Mouse (Mus musculus) liver, embryonic 16.5 days (tissue): ENCODE results near the gene Maats1. TPM values are rescaled to one million over a fixed set of nuclear protein-coding genes. Genes with fewer than 3 reads are reported as not detected.

Source experiments
- ATAC-seq: fragments of 200-750 bp; cut with Nextera tagmentation; 2 replicates; pipeline ENCODE4 v1.8.0; 2017; ENCODE audit warnings: low read depth, mild to moderate bottlenecking, moderate number of reproducible peaks, moderate library complexity
- H3K27ac ChIP-seq: fragments of 300-500 bp; sonication (generic); 2 replicates; pipeline ENCODE4 v1.5.1; 2014; ENCODE audit warnings: mild to moderate bottlenecking, low read length
- H3K27me3 ChIP-seq: fragments of 300-500 bp; sonication (generic); 2 replicates; pipeline ENCODE4 v1.6.1; 2014; ENCODE audit warnings: low read depth, low read length, mixed read lengths; ENCODE audit not compliant: control insufficient read depth, insufficient read depth
- H3K36me3 ChIP-seq: fragments of 300-500 bp; sonication (generic); 2 replicates; pipeline ENCODE4 v1.6.1; 2014; ENCODE audit warnings: mild to moderate bottlenecking; ENCODE audit not compliant: control insufficient read depth, insufficient read depth
- H3K4me1 ChIP-seq: fragments of 300-500 bp; sonication (generic); 2 replicates; pipeline ENCODE4 v1.6.1; 2014; ENCODE audit warnings: low read depth, low read length, mixed read lengths; ENCODE audit not compliant: control insufficient read depth
- H3K4me2 ChIP-seq: fragments of 300-500 bp; sonication (generic); 2 replicates; pipeline ENCODE4 v1.6.1; 2014; ENCODE audit warnings: low read depth, low read length, mixed read lengths
- H3K4me3 ChIP-seq: fragments of 300-500 bp; sonication (generic); 2 replicates; pipeline ENCODE4 v1.5.1; 2014; ENCODE audit warnings: low read depth, mild to moderate bottlenecking, low read length
- H3K9ac ChIP-seq: fragments of 300-500 bp; sonication (generic); 2 replicates; pipeline ENCODE4 v1.6.1; 2014; ENCODE audit warnings: low read depth, low read length
- H3K9me3 ChIP-seq: fragments of 300-500 bp; sonication (generic); replicated peaks from 2 replicates; pipeline ENCODE4 v1.6.1; 2016; ENCODE audit warnings: low read length; ENCODE audit not compliant: control insufficient read depth
- WGBS: fragments of 180-500 bp; shearing (Covaris S2); extraction: QIAGEN DNeasy Blood & Tissue Kit; methylation state at CpG from one replicate; pipeline ENCODE4 v1.1.7; 2014; ENCODE audit not compliant: insufficient replicate concordance; 5-methylcytosine and 5-hydroxymethylcytosine counted together
- polyA plus RNA-seq: library from polyadenylated mRNA; unstranded; fragments of >200 nt; fragmentation: Nextera tagmentation; extraction: Ambion mirVana; gene quantifications from 2 replicates; pipeline ENCODE4 v1.2.1, GENCODE M21; 2015

The Maats1 gene
- polyA plus RNA-seq, 1 experiment from 2014 or later: 0.06 TPM

DNA sequence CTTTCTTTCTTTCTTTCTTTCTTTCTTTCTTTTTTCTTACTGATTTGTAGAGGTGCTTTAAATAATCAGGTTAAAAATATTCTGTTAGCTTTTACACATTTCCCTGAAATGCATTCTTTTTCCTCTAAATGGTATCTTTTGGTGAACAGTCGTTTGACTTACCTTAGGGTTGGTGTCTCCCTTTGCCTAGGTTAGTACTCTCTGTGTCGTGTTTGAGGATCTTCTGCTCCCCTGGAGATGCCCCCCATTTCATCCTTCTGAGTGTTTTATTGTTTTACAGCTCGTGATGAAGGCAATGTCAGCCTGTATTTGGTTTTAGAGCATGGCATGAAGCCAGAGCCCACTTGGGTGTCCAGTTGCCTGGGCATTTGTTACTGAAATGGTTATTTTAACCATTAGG lies 37.5 kb upstream of the Maats1 start:
- no peaks in the 10 kb centered on the region for H3K27me3 ChIP-seq
- H3K27ac ChIP-seq: no peak overlapping the region
- no peak overlapping the region for H3K4me3 ChIP-seq
- H3K4me1 ChIP-seq: peaks cover 55% of the 10 kb centered on the region
- no peak overlapping the region for H3K9ac ChIP-seq
- 43% methylated on average over 3 of the region's 3 CpGs for WGBS
- no peak overlapping the region for H3K4me2 ChIP-seq
- peaks cover 11% of the 10 kb centered on the region for H3K36me3 ChIP-seq
- no peak for ATAC-seq
- H3K9me3 ChIP-seq: no peaks in the 10 kb centered on the region

DNA sequence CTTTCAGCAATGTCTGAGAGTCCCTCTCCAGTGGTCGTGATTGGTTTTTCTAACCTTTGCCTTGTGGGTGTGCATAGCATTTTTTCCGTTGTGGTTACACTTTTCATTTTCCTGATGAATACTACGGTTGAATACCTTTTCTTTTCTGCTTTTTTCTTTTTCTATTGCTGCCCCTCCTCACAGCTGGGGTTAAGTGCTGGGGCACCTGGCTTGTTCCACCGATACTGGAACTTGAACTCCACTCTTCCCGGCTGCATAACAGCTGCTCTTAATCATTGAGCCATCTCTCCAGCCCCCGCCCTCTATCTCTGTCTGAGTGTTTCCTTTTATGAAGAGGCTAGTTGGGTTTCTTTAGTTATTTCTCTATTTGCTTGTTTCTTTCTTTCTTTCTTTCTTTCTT lies 37.1 kb upstream of the Maats1 start:
- no peak for ATAC-seq
- peaks cover 11% of the 10 kb centered on the region for H3K36me3 ChIP-seq
- H3K4me1 ChIP-seq: peaks cover 55% of the 10 kb centered on the region
- no peak overlapping the region for H3K4me3 ChIP-seq
- no peak overlapping the region for H3K27ac ChIP-seq
- no peak overlapping the region for H3K9ac ChIP-seq
- H3K27me3 ChIP-seq: no peaks in the 10 kb centered on the region
- no peaks in the 10 kb centered on the region for H3K9me3 ChIP-seq
- H3K4me2 ChIP-seq: no peak overlapping the region
- 20% methylated on average over 6 of the region's 6 CpGs for WGBS

DNA sequence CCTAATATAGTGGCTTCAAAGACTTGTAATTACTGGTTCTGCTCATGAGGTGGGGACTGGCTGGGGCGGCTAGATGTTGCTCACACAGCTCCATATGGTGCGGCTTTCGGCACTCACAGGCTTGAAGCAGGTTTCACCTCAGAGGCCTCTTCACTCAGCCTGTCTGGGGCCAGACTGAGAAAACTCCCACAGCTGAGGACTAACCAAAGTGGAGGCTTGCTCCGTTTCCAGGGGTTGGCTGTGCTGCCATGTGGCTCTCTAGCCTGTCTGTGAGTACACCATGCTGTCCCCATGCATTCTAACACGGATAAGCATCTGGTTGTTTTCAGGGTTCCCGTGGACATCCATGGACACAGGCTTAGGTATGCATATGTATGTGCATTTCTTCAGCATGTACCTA lies 36.6 kb upstream of the Maats1 start:
- 82% methylated on average over 6 of the region's 6 CpGs for WGBS
- Histone ChIP-seq H3K36me3 (peaks cover 11% of the 10 kb centered on the region), H3K4me1 (peaks cover 55% of the 10 kb centered on the region), H3K9ac (no peak overlapping the region), H3K4me2 (no peak overlapping the region), H3K27me3 (no peaks in the 10 kb centered on the region), H3K27ac (no peak overlapping the region), H3K9me3 (no peaks in the 10 kb centered on the region), H3K4me3 (no peak overlapping the region)
- no peak for ATAC-seq

DNA sequence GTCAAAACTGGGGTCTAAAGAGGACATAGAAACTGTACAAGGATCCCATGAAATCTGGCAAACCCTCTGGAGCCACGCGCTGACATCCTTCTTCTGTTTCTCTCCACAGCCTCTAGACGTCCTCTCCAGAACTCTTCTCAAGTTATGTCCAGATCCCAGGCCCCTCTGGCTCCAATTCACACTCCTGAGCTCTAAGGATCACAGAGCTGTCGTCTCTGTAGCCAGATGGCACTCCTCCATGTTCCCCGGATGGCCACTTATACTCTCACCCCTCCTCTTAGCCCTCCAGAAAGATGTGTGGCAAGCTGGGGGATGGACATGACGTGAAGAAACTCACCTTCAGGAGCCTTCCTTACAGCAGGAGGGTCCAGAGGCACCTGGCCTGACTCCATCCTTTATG lies 35.6 kb upstream of the Maats1 start:
- WGBS: 85% methylated on average over 6 of the region's 6 CpGs
- Histone ChIP-seq H3K4me2 (no peak overlapping the region), H3K9ac (no peak overlapping the region), H3K4me1 (peaks cover 57% of the 10 kb centered on the region), H3K27me3 (no peaks in the 10 kb centered on the region), H3K9me3 (no peaks in the 10 kb centered on the region), H3K4me3 (no peak overlapping the region), H3K36me3 (peaks cover 11% of the 10 kb centered on the region), H3K27ac (no peak overlapping the region)
- no peak for ATAC-seq

DNA sequence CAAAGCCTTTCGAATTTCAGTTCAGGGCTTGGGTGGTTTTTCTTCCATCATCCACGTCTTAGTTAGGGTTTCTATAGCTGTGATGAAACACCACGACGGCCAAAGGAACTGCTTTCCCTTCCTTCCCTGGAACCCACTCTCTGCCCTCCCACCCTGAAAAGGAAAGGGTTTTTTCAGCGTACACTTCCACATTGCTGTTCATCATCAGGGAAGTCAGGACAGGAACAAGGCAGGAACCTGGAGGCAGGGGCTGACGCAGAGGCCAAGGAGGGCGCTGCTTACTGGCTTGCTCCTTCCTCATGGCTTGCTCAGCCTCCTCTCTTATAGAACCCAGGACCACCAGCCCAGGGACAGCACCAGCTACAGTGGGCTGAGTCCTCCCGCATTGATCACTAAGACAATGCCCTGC lies 34.9 kb upstream of the Maats1 start:
- Histone ChIP-seq H3K27ac (peak overlapping the region; percentile 47), H3K4me1 (peaks cover 55% of the 10 kb centered on the region)
- ATAC-seq: no peak

DNA sequence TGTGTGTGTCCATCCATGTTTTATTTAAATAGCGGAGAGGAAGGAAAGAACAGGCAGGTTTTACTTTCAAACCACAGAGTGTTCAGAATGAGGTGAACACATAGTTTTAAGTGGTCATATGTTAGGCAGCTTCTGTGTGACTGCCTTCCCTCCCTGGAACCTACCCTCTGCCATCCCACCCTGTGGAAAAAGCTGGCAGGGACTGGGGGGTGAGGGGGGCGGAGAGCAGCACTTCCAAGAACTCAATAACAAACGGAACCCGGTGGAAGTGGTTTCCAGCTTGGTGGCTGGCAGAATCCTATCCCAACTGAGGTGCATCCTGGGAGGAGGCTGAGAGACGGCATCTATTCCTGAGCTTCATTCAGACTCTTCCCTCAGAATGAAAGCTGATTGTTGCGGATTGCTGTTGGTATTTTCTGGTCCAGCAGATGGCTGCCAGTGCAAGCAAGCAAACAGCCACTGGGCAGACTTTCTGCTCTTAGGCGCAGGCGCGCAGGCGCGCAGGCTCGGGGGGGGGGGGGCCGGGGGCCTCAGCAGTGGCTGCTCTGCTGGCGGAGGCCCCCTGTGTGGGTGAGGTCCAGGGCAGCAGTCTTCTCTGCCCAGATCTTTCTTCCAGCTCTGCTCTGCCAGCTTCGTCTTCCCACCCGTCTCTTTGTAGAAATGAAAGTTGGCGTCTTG lies 34.4 kb upstream of the Maats1 start:
- H3K4me3 ChIP-seq: peak overlapping the region; percentile 67
- peak overlapping the region; percentile 56 for H3K9ac ChIP-seq
- peak overlapping the region; percentile 73 for H3K4me2 ChIP-seq
- no peaks in the 10 kb centered on the region for H3K27me3 ChIP-seq
- no peak for ATAC-seq
- H3K9me3 ChIP-seq: no peaks in the 10 kb centered on the region
- peak overlapping the region; percentile 98 for H3K27ac ChIP-seq
- peaks cover 58% of the 10 kb centered on the region for H3K4me1 ChIP-seq
- 28% methylated on average over 17 of the region's 17 CpGs for WGBS
- peaks cover 11% of the 10 kb centered on the region for H3K36me3 ChIP-seq

More for the DNA sequence above, 34.9 kb upstream of the Maats1 start:
- H3K36me3 ChIP-seq: peaks cover 11% of the 10 kb centered on the region
- 27% methylated on average over 8 of the region's 8 CpGs for WGBS
- H3K9me3 ChIP-seq: no peaks in the 10 kb centered on the region
- no peaks in the 10 kb centered on the region for H3K27me3 ChIP-seq
- peak overlapping the region; percentile 56 for H3K9ac ChIP-seq
- H3K4me2 ChIP-seq: peak overlapping the region; percentile 73
- peak overlapping the region; percentile 67 for H3K4me3 ChIP-seq

DNA sequence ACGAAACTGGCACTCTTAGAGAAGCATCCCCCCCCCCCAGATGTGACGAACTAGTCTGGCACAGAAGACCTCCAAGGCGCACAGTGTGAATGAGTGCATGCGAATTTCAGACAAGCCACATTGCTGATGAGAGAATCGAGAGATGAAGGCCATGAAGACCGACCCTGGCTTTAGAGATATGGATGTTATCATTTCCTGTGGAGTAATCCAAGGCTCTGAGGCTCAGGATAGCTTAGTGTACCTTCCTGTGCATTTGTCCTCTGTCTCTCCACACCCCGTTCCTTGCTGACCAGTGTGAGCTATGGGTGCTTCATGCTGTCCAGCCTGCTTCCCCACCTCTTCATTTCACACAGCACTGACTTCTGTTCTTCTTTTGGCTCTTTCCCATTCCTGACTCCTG lies 33.2 kb upstream of the Maats1 start:
- H3K4me1 ChIP-seq: peaks cover 69% of the 10 kb centered on the region
- H3K36me3 ChIP-seq: peaks cover 11% of the 10 kb centered on the region
- ATAC-seq: peak; percentile 3; the same call in 1 of the 2 replicates
- peak overlapping the region; percentile 56 for H3K9ac ChIP-seq
- H3K27ac ChIP-seq: peak overlapping the region; percentile 98
- no peaks in the 10 kb centered on the region for H3K9me3 ChIP-seq
- 14% methylated on average over 7 of the region's 7 CpGs for WGBS
- H3K4me2 ChIP-seq: peak overlapping the region; percentile 73
- H3K4me3 ChIP-seq: peak overlapping the region; percentile 67
- H3K27me3 ChIP-seq: no peaks in the 10 kb centered on the region

DNA sequence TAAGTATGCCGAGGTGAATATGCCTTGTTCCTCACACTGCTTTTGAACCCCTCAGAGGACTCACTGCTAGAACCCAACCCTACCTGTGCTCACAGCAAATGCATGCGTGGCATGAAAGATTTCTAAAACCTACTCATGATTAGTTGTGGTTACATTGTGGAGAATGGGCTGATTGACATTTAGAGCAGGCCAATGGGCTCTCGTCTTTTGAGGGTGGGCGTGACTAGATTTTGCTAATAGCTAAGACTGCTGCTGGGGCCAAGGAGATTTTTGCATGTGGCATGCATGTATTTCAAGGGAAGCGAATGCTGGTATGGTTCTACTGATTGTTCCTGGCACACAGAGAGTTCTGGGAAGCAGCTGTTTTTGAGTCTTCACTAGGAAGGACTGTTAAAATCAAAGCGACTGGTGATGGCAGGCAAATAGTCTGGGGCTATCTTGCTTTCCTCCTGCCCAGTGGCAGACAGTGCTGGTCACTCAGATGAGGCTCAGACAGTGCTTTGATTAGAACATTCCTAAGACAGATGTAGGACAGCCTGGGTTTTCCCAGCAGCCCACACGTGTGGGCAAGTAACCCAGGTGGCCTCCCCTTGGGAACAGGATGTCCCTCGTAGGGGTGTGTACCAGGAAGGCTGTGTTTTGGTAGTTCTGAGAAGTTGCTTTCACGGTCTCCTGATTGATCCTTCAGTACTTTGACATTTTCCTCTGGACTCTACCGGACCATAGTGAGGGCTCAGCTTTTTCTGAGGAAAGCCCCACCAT lies 32.6 kb upstream of the Maats1 start:
- Histone ChIP-seq H3K4me1 (peaks cover 71% of the 10 kb centered on the region), H3K4me3 (peak overlapping the region; percentile 67)
- 53% methylated on average over 10 of the region's 10 CpGs for WGBS

DNA sequence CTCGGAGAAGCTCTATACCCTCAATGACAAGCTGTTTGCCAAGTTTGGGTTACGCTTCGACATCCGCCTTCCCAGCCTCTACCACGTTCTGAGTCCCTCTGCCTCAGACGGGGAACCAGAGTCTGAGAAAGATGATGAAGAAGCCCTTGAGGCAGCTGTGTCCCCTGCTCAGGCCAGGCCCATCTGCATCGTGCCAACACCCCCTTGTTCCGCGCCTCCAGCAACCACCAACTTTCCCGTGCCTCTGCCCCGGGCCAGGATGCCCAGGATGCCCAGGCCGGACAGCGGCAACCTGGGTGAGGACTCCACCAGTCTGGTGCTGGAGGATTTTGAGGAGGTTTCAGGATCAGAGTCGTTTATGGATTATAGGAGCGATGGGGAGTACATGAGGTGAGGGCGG lies 32.0 kb upstream of the Maats1 start:
- H3K4me1 ChIP-seq: peaks cover 67% of the 10 kb centered on the region
- no peaks in the 10 kb centered on the region for H3K9me3 ChIP-seq
- H3K9ac ChIP-seq: peak overlapping the region; percentile 56
- peak overlapping the region; percentile 98 for H3K27ac ChIP-seq
- H3K4me3 ChIP-seq: peak overlapping the region; percentile 67
- no peak for ATAC-seq
- peaks cover 11% of the 10 kb centered on the region for H3K36me3 ChIP-seq
- 83% methylated on average over 16 of the region's 16 CpGs for WGBS
- H3K27me3 ChIP-seq: no peaks in the 10 kb centered on the region
- H3K4me2 ChIP-seq: peak overlapping the region; percentile 73

More for the DNA sequence above, 32.6 kb upstream of the Maats1 start:
- H3K9me3 ChIP-seq: no peaks in the 10 kb centered on the region
- H3K9ac ChIP-seq: peak overlapping the region; percentile 56
- peaks cover 11% of the 10 kb centered on the region for H3K36me3 ChIP-seq
- peak overlapping the region; percentile 73 for H3K4me2 ChIP-seq
- H3K27ac ChIP-seq: peak overlapping the region; percentile 98
- peak; percentile 14; the same call in 1 of the 2 replicates for ATAC-seq
- no peaks in the 10 kb centered on the region for H3K27me3 ChIP-seq
